Mouse (Mus musculus) spleen, adult 10 weeks (tissue): ENCODE data around the gene Zfp354c. TPM values are rescaled to one million over a fixed set of nuclear protein-coding genes. Genes with fewer than 3 reads are reported as not detected.

Experiments used
- polyA plus RNA-seq: library from polyadenylated mRNA; stranded (reverse); fragments of 350-450 nt; fragmentation: Illumina TruSeq; extraction: RNeasy Lipid Tissue Mini Kit (QIAGEN cat#74804); gene quantifications from one replicate; pipeline ENCODE4 v1.2.3, GENCODE M21; 2015; ENCODE audit warnings: low replicate concordance; ENCODE audit not compliant: insufficient read depth

Gene Zfp354c
- 5.4 TPM for polyA plus RNA-seq

GRCm38 (mm10) chr11:50827010-50827953, at the start of gene Zfp354c:
Zfp354c (minus strand) TSS chr11:50827724.

DNA sequence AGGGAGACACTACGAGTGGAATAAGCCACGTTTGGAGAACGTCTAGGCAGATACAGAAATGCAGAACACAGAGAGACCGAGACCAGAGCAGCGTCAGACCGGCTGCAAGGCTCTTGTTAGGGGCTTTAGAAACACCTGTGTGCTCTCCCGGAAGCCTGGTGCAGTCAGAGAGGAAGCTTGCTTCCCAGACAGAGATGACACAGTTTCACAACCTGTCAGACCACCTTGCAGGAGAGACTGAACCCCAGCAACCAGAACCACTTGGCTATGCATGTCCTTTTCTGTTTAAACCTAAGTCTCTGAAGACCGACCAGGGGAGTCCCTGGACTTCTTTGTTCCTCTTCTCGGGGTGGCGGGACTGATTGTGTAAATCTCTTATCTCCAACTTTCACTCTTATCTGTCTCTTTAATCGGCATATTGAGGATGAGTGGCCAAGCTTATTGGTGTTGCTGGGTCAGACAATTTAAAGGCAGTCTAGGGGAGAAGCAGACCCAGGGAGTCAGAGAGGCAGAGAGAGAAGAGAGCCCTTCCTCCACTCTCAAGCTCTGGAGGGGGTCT, 22.7 kb upstream of the Zfp354c start, which contains the start of gene Grm6:
Gene Grm6, plus strand, starts transcription at position 509 of the 559 bp plus-strand sequence.

DNA sequence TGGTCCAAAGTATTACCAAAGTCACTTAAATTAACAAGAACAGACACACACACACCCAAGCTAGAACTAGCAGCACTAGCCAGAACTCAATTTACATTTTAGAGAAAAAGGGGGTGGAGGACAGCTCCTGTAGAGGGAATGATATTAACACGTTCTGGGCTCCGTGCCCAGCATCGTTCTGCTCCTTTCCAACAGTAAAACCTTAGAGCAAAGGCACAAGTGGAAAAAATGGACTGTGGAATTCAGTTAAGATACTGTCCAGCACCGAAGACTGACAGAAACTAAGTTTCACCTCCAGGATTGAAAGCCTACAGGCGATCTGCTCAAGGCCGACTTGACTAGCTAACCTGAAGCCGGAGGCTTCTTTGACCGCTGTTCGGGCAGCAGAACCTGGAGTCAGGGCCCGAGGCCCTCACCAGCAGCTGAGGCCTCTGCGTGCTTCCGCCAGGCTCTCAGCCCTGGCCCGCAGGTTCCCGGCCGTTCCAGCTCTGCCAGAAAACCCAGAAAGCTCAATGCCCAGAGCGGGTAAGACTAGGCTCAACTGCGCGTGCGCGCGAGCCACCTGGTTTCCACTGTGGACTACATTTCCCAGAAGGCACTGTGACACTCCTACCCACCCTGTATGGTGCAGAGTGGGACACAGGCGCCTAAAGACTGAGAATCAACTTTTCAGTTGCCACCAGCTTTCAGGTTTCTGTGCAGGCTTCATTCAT, 13.7 kb upstream of the Zfp354c start, which contains the start of gene Zfp879:
Gene Zfp879, minus strand, starts transcription at position 530 of the 713 bp plus-strand sequence.

Other genes with a start within 250 kb of the Zfp354c start
- gene Adamts2, start 225.6 kb downstream of the Zfp354c start, polyA plus RNA-seq: 2.0 TPM
- gene Zfp879, start 13.8 kb upstream of the Zfp354c start, polyA plus RNA-seq: 0.37 TPM
- gene Grm6, start 23.0 kb upstream of the Zfp354c start, polyA plus RNA-seq: 2.6 TPM
- gene Zfp454, start 59.9 kb upstream of the Zfp354c start, polyA plus RNA-seq: 0.62 TPM
- gene Zfp2, start 88.4 kb upstream of the Zfp354c start, polyA plus RNA-seq: 3.0 TPM
- gene Zfp354b, start 103.9 kb upstream of the Zfp354c start, polyA plus RNA-seq: 0.62 TPM
- gene 4933414I15Rik, start 116.0 kb upstream of the Zfp354c start, polyA plus RNA-seq: not detected
- gene Prop1, start 126.0 kb upstream of the Zfp354c start, polyA plus RNA-seq: not detected
- not detected for gene Olfr1378, start 138.8 kb upstream of the Zfp354c start, polyA plus RNA-seq
- gene Olfr1377, start 154.2 kb upstream of the Zfp354c start, polyA plus RNA-seq: not detected
- gene Olfr51, start 175.9 kb upstream of the Zfp354c start, polyA plus RNA-seq: not detected
- not detected for gene Olfr54, start 186.5 kb upstream of the Zfp354c start, polyA plus RNA-seq
- gene Olfr1375, start 220.4 kb upstream of the Zfp354c start, polyA plus RNA-seq: not detected
- 2.6 TPM for gene Zfp354a, start 231.5 kb upstream of the Zfp354c start, polyA plus RNA-seq